Mouse (Mus musculus) embryo, embryonic 9.5 days (tissue): Measurements from ENCODE around the gene Crybb2.
A peak's percentile ranks its signal among the peaks of the same experiment; 100 is the strongest.

Source experiments
- DNase-seq: peaks from one replicate; pipeline ENCODE4 v3.0.0-alpha.2; 2017; ENCODE audit errors: extremely low spot score

The Crybb2 gene

DNA sequence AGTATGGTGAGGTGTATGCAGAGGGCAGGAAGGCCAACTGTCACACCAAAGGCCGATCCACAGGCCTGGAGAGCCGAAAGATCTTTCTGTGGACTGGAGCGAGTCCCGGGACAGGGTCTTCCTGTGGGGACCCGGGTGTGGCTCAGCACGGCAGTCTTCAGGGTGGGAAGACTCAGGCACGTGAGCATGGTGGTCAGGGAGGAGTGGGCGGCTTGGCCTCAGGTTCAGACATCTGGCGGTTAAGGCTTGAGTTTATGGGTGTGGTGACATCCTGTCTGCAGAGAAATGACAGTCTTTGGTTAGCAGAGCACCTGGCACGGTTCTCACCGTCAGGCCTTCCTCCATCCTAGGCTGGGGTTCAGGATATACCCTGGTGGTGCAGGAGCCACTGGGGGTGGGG is 20.8 kb upstream of the Crybb2 start:
- DNase-seq = no peak

DNA sequence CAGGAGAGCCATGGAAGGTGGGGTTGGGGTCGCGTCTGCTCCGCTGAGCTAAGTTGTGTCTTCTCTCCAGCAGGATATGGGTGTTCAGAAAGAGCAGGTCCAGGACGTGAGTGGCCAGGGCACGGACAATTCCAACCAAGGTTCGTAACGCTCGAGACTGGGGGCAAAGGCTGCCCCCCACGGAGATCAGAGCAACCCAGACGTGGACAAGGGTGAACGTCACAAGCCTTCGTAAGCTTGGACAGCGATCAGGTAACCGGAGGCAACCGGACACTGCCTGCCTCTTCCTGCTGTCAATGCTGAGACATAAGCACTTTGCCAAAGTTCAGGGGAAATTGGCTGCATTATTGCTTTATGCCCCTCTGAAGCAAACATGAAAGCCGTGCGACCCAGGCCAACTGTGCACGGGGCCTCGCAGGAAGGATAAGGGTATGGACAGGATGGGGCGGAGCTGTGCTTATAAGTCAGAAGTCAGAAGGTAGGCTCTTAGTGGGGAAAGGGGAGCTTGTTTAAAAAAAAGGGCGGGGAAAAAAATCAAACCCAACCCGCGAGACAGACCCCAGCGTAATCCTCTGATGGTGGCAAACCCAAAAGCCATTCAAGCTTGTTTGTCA is 20.3 kb upstream of the Crybb2 start:
- DNase-seq = no peak

DNA sequence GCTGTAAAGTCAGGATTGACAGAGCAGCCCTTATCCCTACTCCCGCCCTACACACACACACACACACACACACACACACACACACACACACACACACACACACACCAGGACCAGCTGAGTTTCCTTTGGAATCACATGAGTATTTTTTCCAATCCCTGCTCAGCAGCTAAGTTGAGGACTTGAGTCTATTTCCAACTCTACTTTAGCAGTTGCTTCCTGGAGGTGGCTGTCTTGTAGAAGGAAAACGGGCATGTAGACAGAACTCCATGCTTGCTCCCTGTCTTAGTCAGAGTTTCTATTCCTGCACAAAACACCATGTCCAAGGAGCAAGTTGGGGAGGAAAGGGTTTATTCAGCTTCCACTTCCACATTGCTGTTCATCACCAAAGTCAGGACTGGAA is 17.5 kb upstream of the Crybb2 start:
- DNase-seq = no peak

DNA sequence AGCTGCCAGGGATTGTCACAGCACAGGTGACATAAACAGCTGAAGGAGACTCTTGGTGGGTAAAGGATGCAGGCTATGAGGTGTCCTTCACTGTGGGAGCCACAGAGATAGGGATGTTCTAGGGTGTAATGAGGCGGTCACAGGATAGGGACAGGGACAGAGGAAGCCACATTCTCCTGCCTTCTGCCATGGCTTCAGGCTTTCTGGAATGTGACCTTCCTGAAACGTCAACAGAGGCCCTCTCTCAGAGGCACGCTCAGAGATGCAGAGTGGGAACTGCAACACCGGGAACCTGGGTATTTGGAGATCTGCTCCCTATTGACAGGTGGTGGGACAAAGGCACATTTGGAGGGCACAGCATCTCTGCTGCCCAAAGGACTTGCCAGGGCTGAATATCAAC is 17.1 kb upstream of the Crybb2 start:
- DNase-seq = no peak

DNA sequence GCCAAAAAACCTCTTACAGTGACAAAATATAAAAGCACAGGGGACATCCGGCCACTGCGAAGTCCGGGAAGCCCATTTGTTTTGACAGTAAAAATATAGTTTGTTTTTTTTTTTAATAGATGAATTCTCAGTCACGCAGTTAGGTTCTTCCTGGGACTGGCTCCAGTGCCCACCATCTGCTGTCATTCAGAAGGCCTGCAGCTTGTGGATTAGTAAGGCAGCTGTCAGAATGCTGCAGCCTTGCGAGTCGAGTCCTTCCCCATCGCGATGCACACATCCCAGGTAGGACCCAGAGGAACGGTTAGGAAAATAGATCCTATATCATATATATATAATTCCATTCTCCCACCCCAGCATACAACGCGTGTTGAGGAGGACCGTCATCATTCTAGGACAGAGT is 16.5 kb upstream of the Crybb2 start:
- DNase-seq = no peak

DNA sequence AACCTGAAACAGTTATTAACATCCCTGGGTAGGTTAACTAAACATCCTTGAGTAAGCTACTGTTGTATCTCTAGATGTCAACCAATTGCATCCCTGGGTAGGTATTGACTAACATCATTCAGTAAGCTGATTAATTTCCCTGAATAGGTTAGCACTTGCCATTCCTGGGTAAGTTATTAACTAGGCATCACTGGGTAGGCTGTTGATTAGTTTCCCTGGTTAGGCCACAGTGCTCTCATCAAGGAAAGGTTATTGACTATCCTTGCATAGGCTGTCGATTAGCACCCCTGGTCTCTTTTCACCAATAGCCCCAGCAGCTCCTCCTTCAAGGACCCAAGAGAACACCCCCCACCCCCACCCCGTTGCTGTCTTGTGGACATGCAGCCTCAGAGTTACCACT is 16.0 kb upstream of the Crybb2 start:
- no peak for DNase-seq

DNA sequence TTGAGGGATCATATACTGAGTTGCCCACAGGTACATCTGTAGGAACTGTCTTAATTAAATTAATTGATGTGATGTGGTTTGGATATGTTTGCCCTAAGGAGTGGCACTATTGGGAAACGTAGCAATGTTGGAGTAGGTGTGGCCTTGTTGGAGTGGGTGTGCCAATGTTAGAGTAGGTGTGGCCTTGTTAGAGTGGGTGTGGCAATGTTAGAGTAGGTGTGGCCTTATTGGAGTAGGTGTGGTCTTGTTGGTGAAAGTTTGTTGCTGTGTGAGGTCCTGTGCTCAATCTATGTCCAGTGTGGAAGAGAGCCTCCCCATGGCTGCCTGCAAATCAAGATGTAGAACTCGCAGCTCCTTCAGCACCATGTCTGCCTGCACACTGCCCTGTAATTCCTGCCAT is 14.4 kb upstream of the Crybb2 start:
- DNase-seq = no peak

DNA sequence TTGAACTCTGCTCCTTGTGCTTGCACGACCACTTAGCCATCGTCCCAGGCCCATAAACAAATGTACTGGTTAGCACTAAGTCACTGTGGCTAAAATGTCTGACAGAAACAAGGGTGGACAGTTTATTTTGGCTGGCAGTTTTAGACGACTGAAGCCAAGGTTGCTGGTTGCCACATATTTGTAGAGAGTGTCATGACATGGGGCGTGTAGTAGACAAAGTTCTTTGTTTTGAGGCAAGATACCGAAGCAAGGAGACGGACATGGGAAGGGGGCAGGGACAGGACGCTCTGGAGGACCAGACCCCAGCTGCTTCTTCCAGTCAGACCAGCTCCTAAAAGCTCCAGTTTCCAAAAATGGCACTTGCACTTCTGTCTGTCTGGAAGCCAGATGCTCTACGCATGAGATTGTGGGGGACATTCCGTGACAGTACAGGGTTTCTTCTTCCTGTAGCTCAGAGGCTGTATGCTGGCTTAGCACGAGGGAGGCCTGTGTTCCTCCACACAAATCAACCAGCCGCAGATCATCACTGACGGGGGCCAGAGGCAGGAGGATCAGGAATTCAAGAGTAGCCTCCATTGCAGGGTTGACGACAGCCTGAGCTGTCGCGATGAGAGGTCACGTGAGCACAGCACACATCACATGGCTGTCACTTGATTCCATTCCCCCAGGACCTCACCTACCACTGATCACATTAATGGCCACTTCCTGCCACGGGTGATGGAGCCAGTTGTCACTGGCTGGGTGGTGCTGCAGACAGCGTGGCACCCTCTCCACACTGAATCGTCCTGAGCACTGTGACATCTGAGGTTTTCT is 12.6 kb upstream of the Crybb2 start:
- DNase-seq = no peak

DNA sequence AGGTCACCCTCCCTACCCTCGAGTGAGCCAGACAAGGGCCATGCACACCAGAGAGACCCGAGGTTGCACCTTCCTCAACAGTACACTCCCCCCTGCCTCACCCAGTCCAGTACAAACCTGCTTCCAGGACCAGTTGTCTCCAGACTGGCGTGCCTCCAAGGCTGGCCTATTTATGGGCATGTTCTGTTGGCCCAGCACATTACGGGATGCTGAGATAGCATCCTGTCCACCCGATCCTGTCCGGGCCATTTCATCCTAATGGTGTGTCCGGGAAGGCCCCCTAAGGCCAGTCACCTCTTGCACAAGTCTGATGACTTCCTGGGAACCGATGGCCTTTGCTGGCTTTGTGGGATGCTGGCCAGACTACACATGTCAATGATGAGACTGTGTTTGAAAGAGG is 11.5 kb upstream of the Crybb2 start, which contains the start of gene Crybb3:
TSS of gene Crybb3 (minus strand) at position 146 of the 400 bp plus-strand sequence.
- DNase-seq = no peak

DNA sequence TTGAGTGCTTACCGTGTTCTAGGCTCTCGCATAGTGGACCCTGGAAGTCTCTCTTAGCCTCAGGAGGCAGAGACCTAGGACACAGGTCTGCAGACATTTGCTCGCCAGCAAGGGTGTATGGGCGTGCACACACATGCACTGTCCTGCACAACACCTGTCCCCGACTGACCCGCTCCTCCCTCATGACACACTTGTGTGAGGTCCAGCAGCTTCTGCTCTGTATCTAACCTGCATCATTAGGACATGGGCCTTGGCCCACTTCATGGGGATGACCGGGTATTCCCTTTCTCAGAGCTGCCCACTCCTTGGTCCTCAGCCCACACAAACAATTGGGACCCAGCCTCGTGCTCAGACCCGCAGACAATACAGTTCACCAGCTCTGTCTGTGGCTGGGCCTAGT is 11.1 kb upstream of the Crybb2 start:
- DNase-seq = no peak

DNA sequence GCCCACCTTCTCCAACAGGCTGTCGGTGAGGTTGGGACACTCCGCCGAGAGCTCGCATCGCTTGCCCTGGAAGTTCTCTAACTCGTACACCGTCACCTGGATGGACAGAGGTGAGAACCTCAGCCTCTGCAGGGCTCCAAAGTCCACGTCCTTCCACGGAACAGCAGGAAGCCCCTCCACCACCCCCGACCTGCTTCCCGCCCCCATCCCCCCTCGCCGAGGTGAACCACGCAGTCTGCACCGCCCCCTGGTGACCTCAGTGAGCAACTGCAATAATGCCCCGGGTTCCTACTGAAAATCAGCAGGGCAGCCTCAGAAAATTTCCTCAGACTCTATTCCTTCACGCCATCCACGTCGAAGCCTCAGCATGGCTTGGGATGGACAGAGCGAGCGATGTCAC is 9.9 kb upstream of the Crybb2 start:
- peak; percentile 53 for DNase-seq

DNA sequence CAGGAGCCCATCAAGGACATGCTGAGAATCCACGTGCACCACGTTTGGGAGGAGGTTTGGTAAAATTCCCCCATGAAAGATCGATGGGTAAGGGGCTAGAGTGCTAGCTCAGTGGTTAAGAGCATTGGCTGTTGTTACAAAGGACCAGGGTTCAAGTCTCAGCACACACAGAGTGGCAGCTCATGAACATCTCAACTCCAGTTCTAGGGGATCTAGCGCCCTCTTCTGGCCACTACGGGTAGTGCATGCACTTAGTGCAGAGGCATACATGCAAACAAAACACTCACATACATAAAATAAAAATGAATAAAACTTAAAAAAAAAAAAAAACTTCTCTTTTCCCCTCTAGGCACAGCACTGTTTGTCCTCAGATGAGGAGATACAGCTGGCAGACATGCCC is 8.8 kb upstream of the Crybb2 start:
- no peak for DNase-seq

DNA sequence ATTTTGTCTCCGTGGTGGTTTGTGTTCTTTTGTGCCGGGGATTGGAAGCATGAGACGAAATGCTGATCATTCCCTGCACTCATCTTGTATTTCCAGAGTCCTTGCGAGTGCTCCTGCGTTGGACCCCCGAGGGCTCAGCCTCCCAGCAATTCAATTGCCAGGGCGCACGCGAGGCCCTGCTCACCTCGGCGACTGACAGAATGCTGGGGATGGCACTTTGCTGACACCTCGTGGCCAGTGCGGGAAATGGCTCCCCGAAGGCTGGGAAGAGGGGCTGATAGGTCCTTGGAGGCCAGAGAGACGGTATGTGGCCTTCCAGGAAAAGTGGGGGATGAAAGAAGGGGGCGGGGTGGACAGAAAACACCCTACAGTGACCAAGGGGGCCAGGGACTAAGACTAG is 15.6 kb downstream of the Crybb2 start:
- DNase-seq = peak; percentile 83

DNA sequence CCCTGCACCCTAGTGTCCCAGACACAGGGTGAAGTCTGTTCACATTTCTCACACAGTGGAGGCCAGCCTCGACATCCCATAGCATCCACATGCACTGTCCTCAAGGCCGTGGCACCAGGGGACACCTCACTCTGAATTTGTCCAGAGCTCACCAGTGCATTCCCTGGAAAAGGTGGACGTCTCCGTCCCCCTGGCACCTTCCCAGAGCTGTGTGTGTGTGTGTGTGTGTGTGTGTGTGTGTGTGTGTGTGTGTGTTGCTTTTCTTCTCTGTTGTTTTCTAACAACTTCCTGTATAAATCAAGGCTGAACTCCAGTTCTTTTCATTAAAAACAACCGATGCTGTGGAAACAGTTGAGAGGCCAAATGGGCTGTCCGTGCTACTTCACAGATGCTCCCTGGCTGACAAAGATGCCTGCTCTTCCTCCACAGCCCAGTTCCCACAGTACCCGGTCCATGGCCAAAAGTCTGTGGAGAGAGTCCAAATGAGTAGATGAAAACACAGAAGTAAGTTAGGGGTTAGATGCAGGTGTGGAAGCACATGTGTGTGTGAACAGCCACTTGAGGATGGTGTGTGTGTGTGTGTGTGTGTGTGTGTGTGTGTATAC is 19.2 kb downstream of the Crybb2 start:
- no peak for DNase-seq

DNA sequence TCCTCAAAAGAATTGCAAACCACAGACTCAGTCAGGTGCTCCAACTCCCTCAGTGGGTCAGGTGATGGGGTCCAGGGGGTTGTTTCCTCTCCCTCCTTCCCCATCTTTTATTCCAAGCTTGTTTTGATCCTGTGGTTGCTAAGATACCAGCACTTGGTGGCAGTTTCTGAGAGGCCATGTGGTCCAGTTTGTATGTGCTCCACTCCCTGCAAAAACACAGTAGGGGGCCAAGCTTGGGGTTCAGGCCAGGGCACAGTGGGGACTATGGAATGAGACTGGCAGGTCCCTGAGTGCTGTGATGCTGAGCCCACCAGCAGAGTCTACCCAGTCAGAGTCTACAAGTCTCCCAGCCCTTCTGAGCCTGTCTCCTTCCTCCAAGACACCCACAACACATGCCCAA is 20.0 kb downstream of the Crybb2 start:
- no peak for DNase-seq

DNA sequence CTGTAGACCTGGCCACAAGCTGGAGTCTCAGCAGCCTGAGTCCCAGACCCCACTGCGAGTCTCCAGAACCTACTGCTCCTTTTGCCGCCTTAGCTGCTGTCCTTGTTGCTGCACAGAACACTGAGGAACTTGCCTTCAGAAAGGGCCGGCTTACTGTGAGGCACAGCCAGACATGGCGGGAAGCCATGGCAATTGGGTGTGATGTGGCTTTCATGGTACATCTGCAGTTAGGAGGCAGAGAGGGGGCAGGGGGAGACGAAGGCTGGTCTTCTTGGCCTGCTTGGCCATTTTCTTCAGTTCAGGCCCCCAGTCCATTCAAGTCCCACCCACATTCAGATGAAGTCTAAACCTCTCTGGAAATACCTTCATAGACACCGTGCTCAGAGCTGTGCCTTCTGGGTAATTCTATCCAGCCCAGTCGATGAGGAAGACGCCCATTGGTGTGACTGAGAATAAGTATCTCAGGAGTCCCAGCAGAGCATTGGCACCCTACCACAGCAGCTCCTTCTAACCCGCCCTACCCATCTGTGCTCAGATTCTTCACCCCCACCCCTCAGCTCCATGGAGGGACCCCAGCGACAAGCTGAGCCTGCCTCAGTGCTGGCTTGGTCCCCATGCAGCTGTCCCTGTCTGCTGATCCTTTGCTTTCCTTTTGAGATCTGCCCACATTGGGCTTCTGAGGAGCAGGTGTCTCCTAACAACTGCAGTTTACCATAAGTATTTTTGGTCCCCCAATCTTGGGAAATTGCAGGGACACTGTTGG is 24.2 kb downstream of the Crybb2 start:
- no peak for DNase-seq

DNA sequence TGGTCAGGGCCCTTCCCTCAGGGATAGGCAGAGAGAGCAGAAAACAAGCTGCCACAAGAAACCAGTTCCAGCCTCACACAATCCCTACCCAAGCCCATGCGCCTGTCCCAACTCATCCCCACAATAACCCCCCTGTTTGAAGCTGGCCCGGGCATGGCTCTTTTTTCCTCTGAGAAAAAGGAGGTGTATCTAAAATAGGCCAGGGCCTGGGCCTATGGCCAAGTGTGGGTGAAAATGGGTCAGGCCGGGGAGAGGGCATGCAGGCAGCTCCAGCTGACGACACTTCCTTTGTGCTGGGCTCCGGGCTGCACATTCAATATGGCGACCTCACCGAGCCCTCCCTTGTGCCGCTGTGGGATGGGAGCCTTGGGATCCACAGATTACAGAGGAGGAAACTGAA is 26.4 kb downstream of the Crybb2 start:
- no peak for DNase-seq

DNA sequence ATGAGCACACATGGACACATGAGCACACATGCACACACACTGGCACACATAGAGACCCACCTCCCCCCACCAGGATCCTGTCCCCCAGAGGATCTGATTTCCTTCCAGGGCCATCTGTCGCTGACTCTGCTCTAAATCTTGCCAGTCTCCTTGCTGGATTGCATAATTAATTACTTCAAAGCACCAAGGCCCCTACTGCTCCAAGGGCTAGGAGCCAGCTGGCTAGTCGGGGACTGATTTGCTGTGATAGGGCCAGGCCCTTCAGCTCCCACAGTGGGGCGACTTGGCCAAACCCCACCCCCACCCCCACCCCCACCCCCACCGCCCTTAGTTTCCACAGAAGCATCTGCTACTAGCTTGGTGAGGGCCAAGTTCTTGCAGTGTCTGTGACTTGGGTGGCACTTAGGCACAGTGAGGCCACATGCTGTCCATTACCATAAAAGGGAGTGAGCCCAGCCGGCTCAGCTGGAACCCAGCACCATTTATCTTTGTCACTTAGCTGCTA is 28.3 kb downstream of the Crybb2 start:
- peak; percentile 39 for DNase-seq

DNA sequence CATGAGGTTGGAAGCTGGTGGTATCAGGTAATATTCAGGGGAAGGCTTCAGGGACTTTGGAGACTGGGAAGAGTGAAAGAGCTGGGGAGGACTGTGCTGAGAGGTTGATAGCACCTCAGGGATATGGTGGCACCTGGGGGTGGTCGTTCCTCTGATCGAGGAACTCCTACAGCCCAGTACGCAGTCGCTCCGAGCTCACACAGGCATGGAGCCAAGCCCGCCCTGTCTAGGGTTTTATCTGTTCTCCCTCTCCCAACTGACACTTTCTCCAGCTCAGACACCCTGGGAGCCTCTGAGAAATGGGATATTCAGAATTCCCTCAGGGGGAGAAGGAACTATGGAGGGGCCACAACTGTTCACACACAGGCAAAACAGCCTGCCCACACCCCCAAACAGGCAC is 29.1 kb downstream of the Crybb2 start:
- DNase-seq = no peak

DNA sequence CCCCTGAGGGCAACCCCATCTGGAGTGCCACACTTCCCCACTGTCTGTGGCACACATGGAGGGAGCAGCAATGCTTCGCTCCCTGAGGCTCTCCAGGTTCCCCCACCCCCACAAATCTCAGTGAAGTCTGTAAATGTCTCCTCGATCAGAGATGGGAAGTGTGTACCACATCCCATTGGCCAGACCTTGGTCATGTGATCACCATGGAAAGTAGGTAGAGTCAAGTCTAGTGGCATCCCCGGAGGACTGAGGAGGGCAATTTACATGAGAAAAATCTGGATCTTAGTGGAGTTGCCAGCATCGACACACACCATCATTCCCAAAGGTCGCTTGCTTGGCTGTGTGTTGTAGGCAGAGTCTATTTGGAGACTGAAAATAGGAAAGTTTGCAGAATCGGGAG is 31.3 kb downstream of the Crybb2 start:
- DNase-seq = no peak

DNA sequence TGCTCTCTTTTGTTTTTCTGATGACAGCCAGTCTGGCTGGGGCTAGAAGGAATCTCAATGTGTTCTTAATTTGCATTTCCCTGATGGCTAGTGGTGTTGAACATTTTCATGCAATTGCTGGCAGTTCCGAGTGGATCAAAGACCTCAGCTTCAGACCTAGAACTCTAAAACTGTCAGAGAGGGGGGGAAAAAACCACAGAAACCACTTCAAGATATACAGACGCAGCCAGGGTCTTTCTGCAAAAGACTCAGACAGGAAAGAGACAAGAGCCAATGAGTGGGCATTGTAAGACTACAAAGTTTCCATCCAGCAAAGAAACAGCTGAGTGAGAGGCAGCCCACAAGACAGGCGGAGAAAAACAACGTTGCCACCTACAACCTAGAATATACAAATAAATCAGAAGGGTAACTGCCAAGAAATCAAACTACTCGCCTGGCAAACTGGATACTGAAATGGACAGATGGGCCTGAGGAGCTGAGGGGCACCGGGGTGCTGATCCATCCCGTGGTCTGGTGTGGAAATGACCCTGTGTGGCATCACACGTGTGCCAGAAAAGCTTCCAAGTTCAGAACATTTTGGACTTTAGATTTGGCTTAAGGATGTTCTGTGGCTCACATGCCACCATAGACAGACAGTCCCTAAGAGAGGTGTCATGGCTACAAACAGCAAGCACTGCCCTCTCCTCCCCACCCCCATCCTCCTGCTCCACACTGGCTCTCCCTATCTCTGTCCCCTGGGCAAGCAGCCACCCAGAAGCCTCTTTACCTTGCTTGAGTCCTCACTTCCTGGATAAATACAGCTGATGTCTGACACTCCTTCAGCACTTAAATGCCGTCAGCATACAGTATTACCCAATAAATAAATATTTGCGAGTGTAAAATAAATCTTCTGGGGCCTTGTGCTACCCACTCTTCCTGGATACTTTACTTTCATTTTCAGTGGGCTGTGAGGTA is 34.5 kb downstream of the Crybb2 start:
- DNase-seq = no peak
